ENCODE assay signal across 8 mouse cellular contexts in the genomic region with DNA sequence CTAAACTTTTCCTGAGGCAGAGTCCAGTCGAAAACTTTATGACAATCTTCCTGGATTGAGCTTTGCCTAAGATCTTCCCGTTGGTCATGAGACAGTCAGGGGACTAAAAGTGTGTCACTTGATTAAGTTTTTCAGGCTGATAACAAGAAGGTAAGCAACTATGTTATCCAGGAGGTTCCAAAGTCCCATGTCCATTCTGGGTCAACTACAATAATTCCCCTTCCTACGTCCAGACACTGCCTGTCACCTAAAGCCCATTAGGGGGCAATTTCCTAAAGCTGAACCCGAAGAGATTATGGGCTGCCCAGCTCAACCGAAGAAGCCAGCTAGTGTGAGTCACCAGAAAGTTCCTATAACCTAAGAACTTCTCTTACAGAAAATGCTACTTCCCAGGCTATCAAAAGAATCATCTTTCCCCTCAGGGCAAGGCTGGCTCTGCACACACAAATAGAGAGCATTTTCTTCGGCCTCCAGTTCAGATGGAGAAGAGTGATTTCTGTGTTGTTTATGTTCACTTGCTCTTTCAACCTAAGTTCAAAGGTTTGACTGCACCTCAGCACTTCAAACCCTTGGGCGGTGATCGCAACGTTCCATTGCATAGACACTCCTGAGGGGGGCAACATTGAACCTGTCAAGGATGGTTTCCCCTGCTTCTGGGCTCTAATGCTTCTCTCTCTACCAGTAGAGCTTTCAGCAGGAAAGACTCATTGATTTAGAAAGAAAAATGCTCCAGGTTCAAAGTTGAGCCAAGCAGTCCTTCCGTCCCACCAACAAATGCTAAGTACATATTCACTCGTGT.
A peak's percentile ranks its signal among the peaks of the same experiment; 100 is the strongest.
DNase-seq lines count a peak whose midpoint lies in the region; ATAC-seq and TF ChIP-seq lines count a peak whose summit lies in the region.

No protein-coding gene starts in this region.

- 0 out of 2 replicates have a peak overlapping the region, but pooled peaks have one; percentile 4 for H3K9ac ChIP-seq in intestine, postnatal 0 days (ENCODE audit: low read depth, low read length)
- no peak overlapping the region for H3K9ac ChIP-seq in lung, embryonic 16.5 days (ENCODE audit: low read length)
- no peak overlapping the region for H3K9ac ChIP-seq in hindbrain, embryonic 12.5 days

- ATAC-seq in intestine, postnatal 0 days = peak; percentile 95
- ATAC-seq in lung, embryonic 16.5 days (ENCODE audit: low read depth) = peak; percentile 51; the same call in 1 of the 2 replicates
- ATAC-seq in hindbrain, embryonic 12.5 days (ENCODE audit: low FRiP score) = no peak

- H3K4me1 ChIP-seq in intestine, postnatal 0 days (replicated peaks; ENCODE audit: control insufficient read depth, insufficient read depth, low read length) = no peaks in the 10 kb centered on the region
- no peaks in the 10 kb centered on the region for H3K4me1 ChIP-seq in lung, embryonic 16.5 days (replicated peaks; ENCODE audit: control insufficient read depth, insufficient read depth, low read length)
- no peaks in the 10 kb centered on the region for H3K4me1 ChIP-seq in hindbrain, embryonic 12.5 days

- no peaks in the 10 kb centered on the region for H3K9me3 ChIP-seq in intestine, postnatal 0 days (ENCODE audit: control insufficient read depth)
- no peaks in the 10 kb centered on the region for H3K9me3 ChIP-seq in lung, embryonic 16.5 days (ENCODE audit: control insufficient read depth, low read length)
- H3K9me3 ChIP-seq in hindbrain, embryonic 12.5 days (replicated peaks) = no peaks in the 10 kb centered on the region; the same call in 1 of the 2 replicates

- no peaks in the 10 kb centered on the region for H3K27me3 ChIP-seq in intestine, postnatal 0 days (replicated peaks; ENCODE audit: control insufficient read depth, insufficient read depth, low read length)
- no peaks in the 10 kb centered on the region for H3K27me3 ChIP-seq in lung, embryonic 16.5 days (ENCODE audit: control insufficient read depth, insufficient read depth, low read depth, low read length)
- H3K27me3 ChIP-seq in hindbrain, embryonic 12.5 days = no peaks in the 10 kb centered on the region

- H3K4me2 ChIP-seq in intestine, postnatal 0 days (replicated peaks; ENCODE audit: low read depth) = no peak overlapping the region; the same call in 1 of the 2 replicates
- H3K4me2 ChIP-seq in lung, embryonic 16.5 days (ENCODE audit: low read depth, low read length) = no peak overlapping the region
- no peak overlapping the region for H3K4me2 ChIP-seq in hindbrain, embryonic 12.5 days (replicated peaks)

- H3K4me3 ChIP-seq in intestine, postnatal 0 days (ENCODE audit: low read depth, low read length) = no peak overlapping the region
- H3K4me3 ChIP-seq in lung, embryonic 16.5 days (ENCODE audit: low read length) = no peak overlapping the region
- H3K4me3 ChIP-seq in hindbrain, embryonic 12.5 days = no peak overlapping the region

- peak; percentile 75 for TF ChIP-seq CTCF in intestine, postnatal 0 days (IDR thresholded peaks at IDR 0.05; ENCODE audit: low read depth)

- peak overlapping the region; percentile 80 for H3K27ac ChIP-seq in intestine, postnatal 0 days (ENCODE audit: low read depth, low read length)
- H3K27ac ChIP-seq in lung, embryonic 16.5 days (ENCODE audit: low read length) = no peak overlapping the region
- no peak overlapping the region for H3K27ac ChIP-seq in hindbrain, embryonic 12.5 days

- DNase-seq in left cerebral cortex, postnatal 10 days (ENCODE audit: extremely low spot score in 1 of 2, low spot score in 2 of 2) = peak; percentile 13 to 46
- no peak for DNase-seq in left cerebral cortex, adult 11 months (ENCODE audit: low spot score)
- peak; percentile 23 for DNase-seq in ZHBTc4 (ENCODE audit: low read depth, low spot score)
- DNase-seq in cerebellum, postnatal 14 days = peak; percentile 68 to 75
- peak; percentile 82 for DNase-seq in thymus, postnatal 25 days

- 17% methylated on average over 11 of the region's 11 CpGs for WGBS in intestine, postnatal 0 days
- 37% methylated on average over 11 of the region's 11 CpGs for WGBS in lung, embryonic 16.5 days
- 62% methylated on average over 11 of the region's 11 CpGs for WGBS in hindbrain, embryonic 12.5 days

- H3K36me3 ChIP-seq in intestine, postnatal 0 days (ENCODE audit: control insufficient read depth, insufficient read depth) = no peaks in the 10 kb centered on the region
- no peaks in the 10 kb centered on the region for H3K36me3 ChIP-seq in lung, embryonic 16.5 days (ENCODE audit: control insufficient read depth, insufficient read depth, low read length)
- H3K36me3 ChIP-seq in hindbrain, embryonic 12.5 days = no peaks in the 10 kb centered on the region

- intact Hi-C loops in left cerebral cortex, postnatal 10 days (cut with DNase I) = loop anchor here (5.0 to 10.0 kb wide), 2 partner anchors 170 to 663 kb away; a partner anchor contains a TSS
